Mouse (Mus musculus) Patski (cell line): ENCODE results near the gene Tekt4. TPM values are rescaled to one million over a fixed set of nuclear protein-coding genes. Genes with fewer than 3 reads are reported as not detected.

ENCODE experiments used
- ATAC-seq: fragments of 100-300 bp; one replicate; pipeline ENCODE4 v1.8.0; 2021
- CTCF ChIA-PET: fragments of 350-600 bp; sonication (Branson Sonifier 250); formaldehyde crosslinking; loops from one replicate; lab custom pipeline; 2022; ENCODE audit warnings: inconsistent platforms; lab: Charles Lee
- POLR2A ChIA-PET: fragments of 350-600 bp; sonication (Branson Sonifier 250); formaldehyde crosslinking; loops from one replicate; lab custom pipeline; 2022; ENCODE audit warnings: antibody characterized with exemption, inconsistent platforms; lab: Charles Lee
- DNase-seq: peaks from one replicate; pipeline ENCODE4 v3.0.0-alpha.2; 2011; ENCODE audit warnings: low read depth, low spot score
- H3K27me3 ChIP-seq: fragments of 371-371 bp; one replicate; pipeline ENCODE4 v1.5.1; 2021
- CTCF ChIP-seq: fragments of 100-300 bp; IDR thresholded peaks from one replicate; pipeline ENCODE4 v1.5.1; 2021
- in situ Hi-C: fragments of 300-500 bp; cut with MboI; formaldehyde crosslinking; loops from 3 replicates; pipeline ENCODE4 v1.11.1; 2018; ENCODE audit warnings: low pct_unique_long_range_greater_than_20kb, mixed read lengths
- polyA plus RNA-seq: library from polyadenylated mRNA; unstranded; gene quantifications from one replicate; pipeline ENCODE4 v1.2.3, GENCODE M21; 2021

The Tekt4 gene
- polyA plus RNA-seq, 1 experiment from 2014 or later, result not detected

DNA sequence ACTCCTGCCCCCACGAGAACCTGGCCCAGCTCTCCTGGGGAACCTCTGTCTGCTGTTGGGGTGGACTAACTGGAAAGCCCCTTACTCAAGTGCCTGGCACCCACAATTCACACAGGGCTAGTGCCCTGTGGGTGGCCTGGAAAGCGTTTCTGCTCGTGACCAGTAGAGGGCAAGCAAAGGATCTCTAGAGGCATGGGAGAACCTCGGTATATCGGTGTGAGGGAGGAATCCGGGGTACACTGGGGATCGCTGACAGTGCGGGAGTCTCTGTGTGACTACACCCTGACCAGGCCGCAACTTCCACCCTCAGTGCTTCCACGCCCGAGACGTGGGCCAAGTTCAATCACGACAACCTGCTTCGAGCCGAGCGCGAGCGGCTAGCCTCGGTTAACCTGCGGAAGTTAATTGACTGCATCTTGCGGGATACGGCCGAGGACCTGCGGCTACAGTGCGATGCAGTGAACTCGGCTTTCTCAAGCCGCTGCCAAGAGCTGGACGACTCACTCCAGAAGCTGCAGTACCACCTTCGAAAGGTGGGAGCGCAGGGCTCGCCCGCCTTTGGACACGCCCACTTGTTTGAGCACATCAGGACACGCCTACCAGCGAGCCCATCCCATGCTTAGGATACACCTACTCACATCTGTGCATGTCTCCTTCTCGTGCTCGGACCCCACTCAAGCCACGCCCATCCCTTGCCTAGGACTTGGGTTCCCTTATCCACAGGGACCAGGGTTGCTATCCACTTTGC lies 20.1 kb downstream of the Tekt4 start:
- peak; percentile 19 for ATAC-seq
- H3K27me3 ChIP-seq, result peaks cover 19% of the 10 kb centered on the region
- ChIA-PET POLR2A (no interaction called here), CTCF (interaction anchor here (0.9 to 3.0 kb wide), 3 partner anchors 16 to 33 kb away, joined by 3 to 17 read pairs (median 3); no protein-coding TSS in a partner anchor)
- TF ChIP-seq CTCF, result no peak
- in situ Hi-C loops, result loop anchor here (5.0 kb wide), 2 partner anchors 33 to 223 kb away; no protein-coding TSS in a partner anchor
- no peak for DNase-seq

- TF ChIP-seq CTCF, result no peak
- ATAC-seq (no peak), DNase-seq (no peak)
- ChIA-PET CTCF (interaction anchor here (0.7 to 1.4 kb wide), 7 partner anchors 17 to 221 kb away, joined by 3 to 6 read pairs (median 3); no protein-coding TSS in a partner anchor), POLR2A (interaction anchor here (0.5 to 0.6 kb wide), 2 partner anchors 23 to 92 kb away, joined by 3 read pairs; no protein-coding TSS in a partner anchor)
- in situ Hi-C loops, result loop anchor here (5.0 kb wide), 1 partner anchor 221 kb away; no protein-coding TSS in a partner anchor
- peaks cover 19% of the 10 kb centered on the region for H3K27me3 ChIP-seq
Measured at GRCm38 (mm10) chr17:25475946-25476744, 21.7 kb downstream of the Tekt4 start.

DNA sequence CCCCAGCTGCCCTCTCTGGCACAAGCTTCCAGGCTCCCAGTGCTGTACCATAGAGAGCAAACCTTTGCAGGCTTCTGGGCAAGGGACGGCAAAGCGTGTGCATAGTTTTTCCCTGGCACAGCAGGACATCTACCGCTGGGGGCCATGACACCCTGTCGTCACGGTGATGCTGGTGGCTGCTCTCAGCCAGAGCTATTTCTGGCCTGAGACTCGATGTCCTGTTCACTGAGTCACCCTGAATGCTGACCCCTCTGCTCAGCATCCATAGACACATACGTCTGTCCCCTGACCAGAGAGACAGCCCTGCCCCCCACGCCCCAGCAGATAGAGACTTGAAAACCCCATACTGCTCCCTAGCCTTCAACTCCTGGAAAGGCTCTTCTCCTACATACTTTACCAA lies 25.7 kb downstream of the Tekt4 start:
- POLR2A ChIA-PET, result interaction anchor here (0.6 kb wide), 1 partner anchor 37 kb away, joined by 3 read pairs; no protein-coding TSS in a partner anchor
- DNase-seq, result no peak
- CTCF ChIA-PET, result interaction anchor here (1.2 to 2.8 kb wide), 2 partner anchors 27 to 28 kb away, joined by 6 to 11 read pairs; no protein-coding TSS in a partner anchor
- in situ Hi-C loops, result no loop called here
- ATAC-seq, result no peak
- no peak for TF ChIP-seq CTCF
- peaks cover 11% of the 10 kb centered on the region for H3K27me3 ChIP-seq

- peaks cover 11% of the 10 kb centered on the region for H3K27me3 ChIP-seq
- ATAC-seq, result no peak
- POLR2A ChIA-PET, result interaction anchor here (0.6 kb wide), 1 partner anchor 36 kb away, joined by 3 read pairs; no protein-coding TSS in a partner anchor
- DNase-seq, result no peak
- in situ Hi-C loops, result no loop called here
- CTCF ChIA-PET, result interaction anchor here (1.2 kb wide), 1 partner anchor 27 kb away, joined by 6 read pairs; no protein-coding TSS in a partner anchor
- TF ChIP-seq CTCF, result no peak
Measured at GRCm38 (mm10) chr17:25480820-25481219, 26.4 kb downstream of the Tekt4 start.

DNA sequence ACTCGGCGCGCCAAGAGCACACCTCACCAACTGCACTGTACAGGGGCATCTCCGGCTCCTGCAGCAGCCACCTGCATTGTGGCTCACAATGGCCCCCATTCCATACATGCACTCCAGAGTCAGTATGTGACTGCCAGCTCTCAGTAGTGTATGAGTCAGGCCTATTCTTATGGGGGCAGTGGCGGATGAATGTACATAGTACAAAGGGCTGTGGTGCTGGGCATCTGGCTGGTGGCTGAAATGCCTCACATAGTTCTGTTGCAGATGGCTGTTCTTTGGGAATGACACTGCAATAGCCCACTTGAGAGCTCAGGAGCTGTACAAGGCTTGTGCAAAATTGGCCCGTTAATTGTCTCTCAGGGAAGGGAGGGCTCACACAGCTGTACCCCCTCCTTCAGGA lies 27.7 kb downstream of the Tekt4 start:
- ChIA-PET CTCF (interaction anchor here (1.1 to 2.2 kb wide), 2 partner anchors 13 to 26 kb away, joined by 3 to 8 read pairs; no protein-coding TSS in a partner anchor), POLR2A (no interaction called here)
- ATAC-seq (no peak), DNase-seq (no peak)
- peaks cover 15% of the 10 kb centered on the region for H3K27me3 ChIP-seq
- in situ Hi-C loops, result no loop called here
- TF ChIP-seq CTCF, result no peak

DNA sequence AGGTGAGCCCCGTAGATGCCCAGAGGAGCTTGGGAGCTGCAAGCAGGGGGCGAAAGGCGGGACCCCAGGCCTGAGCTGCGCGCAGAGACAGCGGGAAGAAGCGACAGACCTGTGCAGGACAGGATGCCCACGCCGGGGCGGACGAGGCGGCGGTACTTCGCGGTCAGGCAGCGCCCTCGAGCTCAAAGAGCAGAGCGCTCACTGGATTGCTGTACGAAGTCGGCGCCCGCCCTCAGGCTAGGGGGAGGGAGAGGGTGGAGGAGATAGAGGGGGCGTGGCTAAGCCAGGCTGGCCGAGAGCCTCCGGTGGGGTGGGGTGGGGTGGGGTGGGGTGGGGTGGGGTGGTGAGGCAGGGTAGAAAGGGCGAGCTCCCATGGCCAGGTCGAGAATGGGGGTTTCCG lies 42.6 kb downstream of the Tekt4 start, which contains the start of gene Sstr5:
TSS of gene Sstr5 (minus strand) at position 276 of the 400 bp plus-strand sequence.
- ChIA-PET CTCF (no interaction called here), POLR2A (no interaction called here)
- in situ Hi-C loops, result no loop called here
- ATAC-seq (no peak), DNase-seq (no peak)
- peaks cover 22% of the 10 kb centered on the region for H3K27me3 ChIP-seq
- no peak for TF ChIP-seq CTCF

- CTCF ChIA-PET, result no interaction called here
- ATAC-seq (no peak), DNase-seq (no peak)
- H3K27me3 ChIP-seq, result peaks cover 14% of the 10 kb centered on the region
- no peak for TF ChIP-seq CTCF
- POLR2A ChIA-PET, result interaction anchor here (0.8 to 1.5 kb wide), 2 partner anchors 34 to 69 kb away, joined by 3 to 4 read pairs; no protein-coding TSS in a partner anchor
- in situ Hi-C loops, result no loop called here
Measured at GRCm38 (mm10) chr17:25502599-25502998, 48.2 kb downstream of the Tekt4 start.

DNA sequence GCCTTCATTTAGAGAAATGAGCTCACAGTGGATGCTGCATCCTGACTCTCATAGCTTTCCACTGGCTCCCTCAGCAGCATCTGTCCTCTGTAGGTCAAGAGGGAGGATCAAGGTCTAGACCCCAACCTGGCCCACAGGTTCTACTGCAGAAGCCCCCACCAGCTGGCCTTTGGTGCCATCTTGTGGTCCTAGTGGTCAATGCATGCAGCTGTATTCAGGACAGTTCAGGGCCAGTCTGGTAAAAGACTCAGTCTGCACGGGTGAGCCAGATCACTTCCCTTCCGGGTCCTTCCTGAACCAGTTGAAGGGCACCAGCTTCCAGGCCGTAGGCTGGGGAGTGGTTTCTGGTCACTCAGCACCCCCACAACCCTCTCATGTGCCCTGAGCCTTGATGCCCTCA lies 53.4 kb downstream of the Tekt4 start:
- DNase-seq (peak; percentile 24), ATAC-seq (peak; percentile 5)
- peak; percentile 92 for TF ChIP-seq CTCF
- ChIA-PET CTCF (interaction anchor here (0.7 to 3.2 kb wide), 13 partner anchors 9 to 190 kb away, joined by 3 to 17 read pairs (median 6); no protein-coding TSS in a partner anchor), POLR2A (interaction anchor here (0.9 kb wide), 2 partner anchors 30 to 57 kb away, joined by 3 read pairs; no protein-coding TSS in a partner anchor)
- no peaks in the 10 kb centered on the region for H3K27me3 ChIP-seq
- in situ Hi-C loops, result loop anchor here (5.0 kb wide), 2 partner anchors 35 to 190 kb away; no protein-coding TSS in a partner anchor

- in situ Hi-C loops, result loop anchor here (5.0 kb wide), 2 partner anchors 37 to 188 kb away; no protein-coding TSS in a partner anchor
- DNase-seq (peak; percentile 35), ATAC-seq (no peak)
- POLR2A ChIA-PET, result interaction anchor here (0.9 kb wide), 1 partner anchor 56 kb away, joined by 3 read pairs; no protein-coding TSS in a partner anchor
- TF ChIP-seq CTCF, result no peak
- CTCF ChIA-PET, result interaction anchor here (1.0 to 3.2 kb wide), 10 partner anchors 9 to 189 kb away, joined by 3 to 17 read pairs (median 7); no protein-coding TSS in a partner anchor
- H3K27me3 ChIP-seq, result no peaks in the 10 kb centered on the region
Measured at GRCm38 (mm10) chr17:25508860-25509577, 54.6 kb downstream of the Tekt4 start.
